Mouse (Mus musculus) MEL (cell line): ENCODE results near the gene Tubd1. TPM values are rescaled to one million over a fixed set of nuclear protein-coding genes. Genes with fewer than 3 reads are reported as not detected.

Experiments used
- DNase-seq: peaks from one replicate; pipeline ENCODE4 v3.0.0; 2011; ENCODE audit warnings: low read depth, low spot score
- H3K27ac ChIP-seq: 2 replicates; pipeline ENCODE4 v1.5.1; 2012; ENCODE audit warnings: low read depth, mild to moderate bottlenecking, control low read depth, low read length, moderate library complexity; ENCODE audit not compliant: control insufficient read depth
- H3K27me3 ChIP-seq, 2 experiments: fragments of 150-350 bp in 1 of 2; sonication (generic) in 1 of 2; 2 replicates each; pipeline ENCODE4 v1.6.1; 2012; ENCODE audit warnings: low read length in 2 of 2, mild to moderate bottlenecking in 2 of 2, improper control_type of control experiment in 1 of 2, moderate library complexity in 1 of 2; ENCODE audit not compliant: insufficient read depth in 2 of 2, control insufficient read depth in 1 of 2
- H3K36me3 ChIP-seq, 2 experiments: 2 replicates each; pipeline ENCODE4 v1.6.1; 2012 to 2014; ENCODE audit warnings: low read length in 2 of 2, improper control_type of control experiment in 1 of 2, inconsistent platforms in 1 of 2, mild to moderate bottlenecking in 1 of 2; ENCODE audit not compliant: insufficient read depth in 2 of 2, control insufficient read depth in 1 of 2
- H3K4me1 ChIP-seq, 2 experiments: fragments of 150-350 bp in 1 of 2; sonication (generic) in 1 of 2; 2 replicates each; pipeline ENCODE4 v1.6.1; 2012; ENCODE audit warnings: low read length in 2 of 2, improper control_type of control experiment in 1 of 2, mild to moderate bottlenecking in 1 of 2; ENCODE audit not compliant: insufficient read depth in 2 of 2, control insufficient read depth in 1 of 2
- H3K4me3 ChIP-seq, 2 experiments: fragments of 150-350 bp in 1 of 2; sonication (generic) in 1 of 2; 2 replicates each; pipeline ENCODE4 v1.5.1; 2012; ENCODE audit warnings: low read depth in 2 of 2, low read length in 2 of 2, mild to moderate bottlenecking in 2 of 2, moderate library complexity in 2 of 2, control low read depth in 1 of 2, improper control_type of control experiment in 1 of 2; ENCODE audit not compliant: control insufficient read depth in 1 of 2, insufficient read depth in 1 of 2
- H3K79me2 ChIP-seq: 2 replicates; pipeline ENCODE4 v1.6.1; 2012; ENCODE audit warnings: mild to moderate bottlenecking, low read length, moderate library complexity; ENCODE audit not compliant: control insufficient read depth, poor library complexity, insufficient read depth
- H3K9ac ChIP-seq: 2 replicates; pipeline ENCODE4 v1.6.1; 2012; ENCODE audit warnings: low read depth, mild to moderate bottlenecking, control low read depth, low read length, moderate library complexity; ENCODE audit not compliant: control insufficient read depth, poor library complexity, severe bottlenecking
- H3K9me3 ChIP-seq: fragments of 150-350 bp; sonication (generic); replicated peaks from 2 replicates; pipeline ENCODE4 v1.6.1; 2012; ENCODE audit warnings: mild to moderate bottlenecking, low read length, improper control_type of control experiment, moderate library complexity; ENCODE audit not compliant: insufficient read depth
- BHLHE40 ChIP-seq: IDR thresholded peaks from 2 replicates; pipeline ENCODE4 v1.6.1; 2012; ENCODE audit warnings: low read depth, mild to moderate bottlenecking, inconsistent platforms, low read length, improper control_type of control experiment, borderline replicate concordance
- E2F4 ChIP-seq: IDR thresholded peaks from 2 replicates; pipeline ENCODE4 v1.6.1; 2011; ENCODE audit warnings: low read depth, low read length, improper control_type of control experiment, borderline replicate concordance
- EP300 ChIP-seq, 2 experiments: IDR thresholded peaks; 2 replicates each; pipeline ENCODE4 v1.6.1; 2011; ENCODE audit warnings: improper control_type of control experiment in 2 of 2, low read length in 2 of 2, low read depth in 1 of 2, mild to moderate bottlenecking in 1 of 2
- GABPA ChIP-seq: IDR thresholded peaks from 2 replicates; pipeline ENCODE4 v1.6.1; 2012; ENCODE audit warnings: low read depth, mild to moderate bottlenecking, inconsistent platforms, low read length, improper control_type of control experiment, moderate library complexity
- HCFC1 ChIP-seq: IDR thresholded peaks from 2 replicates; pipeline ENCODE4 v1.6.1; 2012; ENCODE audit warnings: low read depth, mild to moderate bottlenecking, inconsistent platforms, low read length, improper control_type of control experiment, moderate library complexity
- MAFK ChIP-seq: IDR thresholded peaks from 2 replicates; pipeline ENCODE4 v1.6.1; 2011; ENCODE audit warnings: low read depth, mild to moderate bottlenecking, low read length, improper control_type of control experiment, borderline replicate concordance
- MEF2A ChIP-seq: IDR thresholded peaks from 2 replicates; pipeline ENCODE4 v1.6.1; 2014; ENCODE audit warnings: low read depth, mild to moderate bottlenecking, inconsistent platforms, low read length, improper control_type of control experiment; ENCODE audit not compliant: poor library complexity, insufficient replicate concordance, severe bottlenecking; ENCODE audit errors: extremely low read depth
- MXI1 ChIP-seq: IDR thresholded peaks from 2 replicates; pipeline ENCODE4 v1.6.1; 2011; ENCODE audit warnings: mild to moderate bottlenecking, low read depth, low read length, improper control_type of control experiment
- MYB ChIP-seq: IDR thresholded peaks from 2 replicates; pipeline ENCODE4 v1.6.1; 2011; ENCODE audit warnings: mild to moderate bottlenecking, low read depth, low read length, improper control_type of control experiment
- NRF1 ChIP-seq: IDR thresholded peaks from 2 replicates; pipeline ENCODE4 v1.6.1; 2014; ENCODE audit warnings: low read depth, mild to moderate bottlenecking, inconsistent platforms, low read length, improper control_type of control experiment, moderate library complexity; ENCODE audit not compliant: poor library complexity, insufficient read depth, severe bottlenecking
- POLR2AphosphoS2 ChIP-seq: IDR thresholded peaks from 2 replicates; pipeline ENCODE4 v1.6.1; 2011; ENCODE audit warnings: low read length, improper control_type of control experiment
- POLR2AphosphoS5 ChIP-seq: IDR thresholded peaks from 2 replicates; pipeline ENCODE4 v1.6.1; 2012; ENCODE audit warnings: low read depth, borderline replicate concordance, mild to moderate bottlenecking, inconsistent platforms, low read length, moderate library complexity, mixed read lengths
- TBP ChIP-seq: IDR thresholded peaks from 2 replicates; pipeline ENCODE4 v1.8.0; 2011; ENCODE audit warnings: low read depth, low read length, improper control_type of control experiment
- TCF12 ChIP-seq: IDR thresholded peaks from 2 replicates; pipeline ENCODE4 v1.6.1; 2014; ENCODE audit warnings: low read depth, mild to moderate bottlenecking, inconsistent platforms, low read length, improper control_type of control experiment, moderate library complexity
- UBTF ChIP-seq: IDR thresholded peaks from 2 replicates; pipeline ENCODE4 v1.6.1; 2012; ENCODE audit warnings: low read depth, mild to moderate bottlenecking, inconsistent platforms, low read length, improper control_type of control experiment, moderate library complexity, borderline replicate concordance; ENCODE audit not compliant: insufficient read depth
- ZC3H11A ChIP-seq: IDR thresholded peaks from 2 replicates; pipeline ENCODE4 v1.6.1; 2012; ENCODE audit warnings: low read depth, mild to moderate bottlenecking, inconsistent platforms, low read length, improper control_type of control experiment
- ZKSCAN1 ChIP-seq: IDR thresholded peaks from 2 replicates; pipeline ENCODE4 v1.6.1; 2012; ENCODE audit warnings: low read depth, mild to moderate bottlenecking, inconsistent platforms, low read length, improper control_type of control experiment, moderate library complexity
- polyA plus RNA-seq, 2 experiments: library from polyadenylated mRNA; stranded (reverse) in 1 of 2; unstranded in 1 of 2; fragments of >175 nt in 1 of 2; fragments of >200 nt in 1 of 2; gene quantifications; 2 replicates each; pipeline versions ENCODE4 v1.2.1 to v1.2.4; 2012; ENCODE audit warnings: low replicate concordance in 2 of 2, low read depth in 1 of 2; ENCODE audit not compliant: insufficient read length in 2 of 2, insufficient read depth in 1 of 2, missing spikeins in 1 of 2
- total RNA-seq: library from RNA; depleted of rRNA; stranded (reverse); fragments of 300-350 nt; gene quantifications from 2 replicates; pipeline ENCODE4 v1.2.3, GENCODE M21; 2012

Tubd1 gene
- total and polyA plus RNA-seq, 3 experiments, result 14.4 to 23.4 TPM; not detected in 1

GRCm38 (mm10) chr11:86517229-86517628 is 27.6 kb upstream of the Tubd1 start:
- TF ChIP-seq GABPA (no peak), MEF2A (no peak)
- Histone ChIP-seq H3K4me3 (no peak overlapping the region), H3K36me3 (peaks cover 0 to 67% of the 10 kb centered on the region in 2 experiments; a peak in 2 of 4 replicates), H3K79me2 (no peaks in the 10 kb centered on the region), H3K27me3 (no peaks in the 10 kb centered on the region), H3K9me3 (no peaks in the 10 kb centered on the region), H3K4me1 (no peaks in the 10 kb centered on the region), H3K9ac (no peak overlapping the region), H3K27ac (no peak overlapping the region)
- no peak for DNase-seq

- no peaks in the 10 kb centered on the region for H3K4me1 ChIP-seq
- H3K79me2 ChIP-seq, result no peaks in the 10 kb centered on the region
- TF ChIP-seq TCF12 (no peak), EP300 (IDR thresholded peaks at IDR 0.05; ENCODE audit: low read depth in 1 of 2, low read length in 2 of 2) (no peak), ZC3H11A (no peak), E2F4 (no peak), NRF1 (no peak), TBP (no peak), MAFK (no peak), MYB (no peak), POLR2AphosphoS2 (no peak), ZKSCAN1 (no peak), UBTF (no peak), HCFC1 (no peak), BHLHE40 (no peak), POLR2AphosphoS5 (no peak), MXI1 (no peak)
- no peak overlapping the region for H3K27ac ChIP-seq
- no peak overlapping the region for H3K9ac ChIP-seq
- no peaks in the 10 kb centered on the region for H3K9me3 ChIP-seq
- H3K4me3 ChIP-seq, result no peak overlapping the region
- no peaks in the 10 kb centered on the region for H3K27me3 ChIP-seq
- no peak for DNase-seq
- H3K36me3 ChIP-seq, result peaks cover 0 to 59% of the 10 kb centered on the region in 2 experiments; a peak in 2 of 4 replicates
Measured at GRCm38 (mm10) chr11:86519751-86520150, 25.0 kb upstream of the Tubd1 start.
